Mouse (Mus musculus): Measurements from ENCODE around the gene Naa35.

- TF ChIP-seq CTCF (IDR thresholded peaks at IDR 0.05; ENCODE audit: low read depth): no peak
- TF ChIP-seq EP300 (IDR thresholded peaks at IDR 0.05; ENCODE audit: low read depth): no peak
Measured at GRCm38 (mm10) chr13:59672248-59672647, 87.2 kb downstream of the Naa35 start.

Measured in heart, postnatal 0 days (tissue).